Mouse (Mus musculus) neural tube, embryonic 15.5 days (tissue): ENCODE measurements at regions not wholly inside any gene's neighbourhood (a gene's known extent, or its start where the extent isn't known, plus 50 kb on each side); places are given as distances from the start of the nearest gene placed in this dataset.
A peak's percentile ranks its signal among the peaks of the same experiment; 100 is the strongest.

Source experiments
- ATAC-seq: fragments of 200-750 bp; cut with Nextera tagmentation; 2 replicates; pipeline ENCODE4 v1.8.0; 2017; ENCODE audit warnings: mild to moderate bottlenecking, moderate TSS enrichment, moderate library complexity; ENCODE audit not compliant: low FRiP score
- H3K27ac ChIP-seq: fragments of 300-500 bp; sonication (generic); replicated peaks from 2 replicates; pipeline ENCODE4 v1.5.1; 2015; ENCODE audit warnings: mild to moderate bottlenecking, inconsistent platforms
- H3K27me3 ChIP-seq: fragments of 300-500 bp; sonication (generic); replicated peaks from 2 replicates; pipeline ENCODE4 v1.6.1; 2015; ENCODE audit warnings: inconsistent platforms
- H3K36me3 ChIP-seq: fragments of 300-500 bp; sonication (generic); 2 replicates; pipeline ENCODE4 v1.6.1; 2015; ENCODE audit warnings: inconsistent platforms
- H3K4me1 ChIP-seq: fragments of 300-500 bp; sonication (generic); 2 replicates; pipeline ENCODE4 v1.6.1; 2015; ENCODE audit warnings: inconsistent platforms
- H3K4me2 ChIP-seq: fragments of 300-500 bp; sonication (generic); 2 replicates; pipeline ENCODE4 v1.6.1; 2015; ENCODE audit warnings: inconsistent platforms, mild to moderate bottlenecking, moderate library complexity
- H3K4me3 ChIP-seq: fragments of 300-500 bp; sonication (generic); replicated peaks from 2 replicates; pipeline ENCODE4 v1.5.1; 2015; ENCODE audit warnings: mild to moderate bottlenecking, inconsistent platforms
- H3K9ac ChIP-seq: fragments of 300-500 bp; sonication (generic); replicated peaks from 2 replicates; pipeline ENCODE4 v1.6.1; 2015; ENCODE audit warnings: mild to moderate bottlenecking, inconsistent platforms
- H3K9me3 ChIP-seq: fragments of 300-500 bp; sonication (generic); replicated peaks from 2 replicates; pipeline ENCODE4 v1.6.1; 2016; ENCODE audit warnings: inconsistent platforms
- WGBS: fragments of 180-500 bp; shearing (Covaris S2); methylation state at CpG from one replicate; pipeline ENCODE4 v1.1.7; 2015; ENCODE audit warnings: mixed read lengths; 5-methylcytosine and 5-hydroxymethylcytosine counted together

DNA sequence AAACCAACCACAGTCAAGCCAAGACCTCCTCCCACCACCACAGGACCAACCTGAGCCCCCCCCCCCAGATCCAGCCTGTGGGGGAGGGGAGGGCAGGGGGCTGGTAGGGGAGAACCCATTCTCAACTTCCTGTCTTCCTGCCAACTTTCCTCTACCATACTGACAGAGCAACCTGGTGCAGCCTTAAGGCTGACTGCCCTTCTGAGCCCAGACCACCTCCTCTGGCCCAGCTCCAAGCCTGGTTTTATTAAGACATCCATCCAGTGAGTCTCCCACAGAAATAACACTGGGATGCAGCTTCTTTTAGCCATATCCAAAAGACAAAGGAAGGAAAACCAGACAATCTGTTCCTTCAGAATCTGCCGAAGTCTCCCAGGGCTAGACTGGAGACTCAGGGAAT lies 342.8 kb downstream of the Gm9195 start:
- Histone ChIP-seq H3K9me3 (no peaks in the 10 kb centered on the region), H3K4me3 (no peak overlapping the region), H3K4me2 (no peak overlapping the region), H3K9ac (no peak overlapping the region), H3K4me1 (0 out of 2 replicates have a peak, but pooled peaks cover 19% of the 10 kb centered on the region), H3K36me3 (no peaks in the 10 kb centered on the region), H3K27me3 (no peaks in the 10 kb centered on the region), H3K27ac (peak overlapping the region; percentile 45; the same call in 1 of the 2 replicates)
- no peak for ATAC-seq
- 66% methylated on average over 1 of the region's 1 CpGs for WGBS

DNA sequence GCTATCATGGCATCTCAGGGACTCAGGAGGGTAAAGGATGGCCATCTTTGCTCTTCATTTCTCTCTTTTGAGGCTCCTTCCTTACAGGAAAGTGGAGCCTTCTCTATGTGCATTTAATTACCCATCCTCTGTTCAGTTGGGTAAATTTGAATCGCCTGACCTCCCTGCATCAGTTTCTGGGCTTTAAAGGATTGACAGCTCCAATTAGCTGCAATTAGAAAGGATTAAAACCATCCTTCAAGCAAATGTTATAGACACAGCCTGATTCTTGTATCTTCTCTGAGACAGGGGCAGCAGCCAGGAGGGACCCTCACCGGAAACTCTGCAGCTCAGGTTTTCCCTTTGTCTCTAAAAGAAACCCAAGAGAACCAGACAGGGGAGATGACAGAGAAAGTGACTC lies 345.3 kb downstream of the Gm9195 start:
- H3K27ac ChIP-seq: no peak overlapping the region
- H3K36me3 ChIP-seq: no peaks in the 10 kb centered on the region
- no peaks in the 10 kb centered on the region for H3K27me3 ChIP-seq
- H3K4me3 ChIP-seq: no peak overlapping the region
- WGBS: 51% methylated on average over 2 of the region's 2 CpGs
- no peak overlapping the region for H3K9ac ChIP-seq
- no peaks in the 10 kb centered on the region for H3K9me3 ChIP-seq
- peaks cover 26% of the 10 kb centered on the region for H3K4me1 ChIP-seq
- no peak overlapping the region for H3K4me2 ChIP-seq
- ATAC-seq: no peak

DNA sequence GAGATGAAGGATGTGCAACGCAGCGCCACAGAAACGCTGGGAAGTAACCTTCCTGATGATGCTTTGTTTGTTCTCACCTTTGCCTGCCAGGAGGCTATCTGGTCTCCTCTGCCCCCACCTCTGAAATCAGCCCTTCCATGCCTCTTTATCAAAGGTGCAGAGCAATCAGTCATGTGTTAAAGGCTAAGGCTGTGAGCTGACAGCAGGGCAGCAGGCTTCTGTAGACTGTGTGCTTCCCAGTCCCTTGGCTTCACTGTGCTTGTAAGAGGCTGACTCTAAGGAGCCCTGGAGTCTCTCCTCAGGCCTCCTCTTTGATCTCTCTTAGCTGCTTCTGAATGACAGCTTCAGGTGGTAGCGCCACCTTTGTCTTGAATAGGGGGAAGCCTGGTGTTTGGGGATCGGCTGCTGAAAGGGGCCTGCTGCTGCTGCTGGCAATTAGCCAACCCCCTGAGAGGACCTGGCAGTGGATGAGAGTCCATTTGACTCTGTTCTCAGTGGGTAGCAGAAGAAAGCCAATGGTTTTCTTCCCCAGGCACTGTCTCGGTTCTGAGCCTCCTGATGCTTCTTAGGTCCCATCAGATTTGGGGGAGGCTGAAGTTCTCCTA lies 348.7 kb downstream of the Gm9195 start:
- H3K4me3 ChIP-seq: no peak overlapping the region
- no peaks in the 10 kb centered on the region for H3K9me3 ChIP-seq
- H3K27me3 ChIP-seq: no peaks in the 10 kb centered on the region
- no peak overlapping the region for H3K9ac ChIP-seq
- WGBS: 21% methylated on average over 6 of the region's 6 CpGs
- no peak overlapping the region for H3K4me2 ChIP-seq
- no peak for ATAC-seq
- H3K27ac ChIP-seq: no peak overlapping the region
- H3K4me1 ChIP-seq: peaks cover 8% of the 10 kb centered on the region
- no peaks in the 10 kb centered on the region for H3K36me3 ChIP-seq

DNA sequence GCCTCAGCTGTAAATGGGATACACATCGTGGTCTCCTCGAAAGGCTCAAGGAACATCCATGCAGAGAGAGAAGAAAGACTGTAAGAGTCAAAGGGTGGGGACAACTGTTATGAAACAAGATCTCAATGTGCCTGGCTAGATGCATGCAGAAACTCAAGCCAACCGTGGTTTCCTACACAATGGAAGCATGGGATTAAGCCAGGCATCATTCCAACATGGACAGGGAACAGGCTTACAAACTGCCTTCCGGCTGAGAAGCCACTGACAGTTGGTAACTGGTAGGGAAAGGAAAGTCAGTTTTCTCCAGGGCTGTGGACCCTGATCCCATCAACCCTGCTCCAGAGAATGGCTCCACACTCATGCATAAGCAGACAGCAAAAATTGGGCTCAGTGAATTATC lies 350.5 kb downstream of the Gm9195 start:
- Histone ChIP-seq H3K4me1 (peaks cover 8% of the 10 kb centered on the region), H3K4me2 (no peak overlapping the region), H3K36me3 (no peaks in the 10 kb centered on the region), H3K27me3 (no peaks in the 10 kb centered on the region), H3K27ac (no peak overlapping the region), H3K9me3 (no peaks in the 10 kb centered on the region), H3K4me3 (no peak overlapping the region), H3K9ac (no peak overlapping the region)
- ATAC-seq: no peak
- 76% methylated on average over 4 of the region's 4 CpGs for WGBS

DNA sequence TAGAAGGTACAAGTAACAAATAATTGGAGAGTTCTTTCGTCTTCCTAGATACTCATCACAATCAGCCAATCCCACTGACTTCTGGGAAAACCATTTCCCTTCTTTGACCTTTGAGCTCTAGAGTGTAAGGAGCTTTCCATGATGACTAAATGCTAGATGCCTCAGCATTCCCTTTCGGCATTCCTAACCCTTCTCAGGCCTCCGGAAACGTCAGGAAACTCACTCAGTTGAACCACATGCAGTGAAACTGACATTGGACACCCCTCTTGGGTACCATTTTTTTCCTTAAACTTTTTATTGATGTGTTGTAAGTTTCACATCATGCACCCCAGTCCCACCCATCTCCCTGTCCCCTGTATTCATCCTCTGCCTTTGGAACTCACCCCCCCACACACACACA lies 361.5 kb downstream of the Gm9195 start:
- 85% methylated on average over 4 of the region's 4 CpGs for WGBS
- no peak overlapping the region for H3K27ac ChIP-seq
- H3K36me3 ChIP-seq: no peaks in the 10 kb centered on the region
- no peaks in the 10 kb centered on the region for H3K4me1 ChIP-seq
- no peak overlapping the region for H3K4me2 ChIP-seq
- ATAC-seq: no peak
- no peak overlapping the region for H3K4me3 ChIP-seq
- H3K27me3 ChIP-seq: no peaks in the 10 kb centered on the region
- no peaks in the 10 kb centered on the region for H3K9me3 ChIP-seq
- no peak overlapping the region for H3K9ac ChIP-seq

DNA sequence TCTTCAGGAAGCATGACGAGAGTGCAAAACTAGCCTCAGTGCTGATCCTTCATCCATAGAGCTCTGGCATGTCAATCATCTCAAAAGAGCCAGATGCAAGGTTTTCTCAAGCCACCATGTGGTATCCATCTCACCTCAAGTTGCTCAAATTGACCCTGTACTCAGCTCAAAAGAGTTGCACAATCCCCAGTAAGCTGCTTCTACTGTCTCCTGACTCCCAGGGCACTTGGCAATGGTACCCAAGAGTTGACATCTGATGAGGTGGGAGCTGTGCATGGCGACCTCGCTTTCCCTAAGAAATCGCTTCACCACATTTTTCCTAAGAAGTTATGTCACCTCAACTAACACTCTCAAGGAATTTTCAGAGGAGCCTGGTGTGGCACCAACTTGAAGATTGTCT lies 369.9 kb downstream of the Gm9195 start:
- H3K36me3 ChIP-seq: no peaks in the 10 kb centered on the region
- no peak overlapping the region for H3K9ac ChIP-seq
- H3K27me3 ChIP-seq: no peaks in the 10 kb centered on the region
- H3K9me3 ChIP-seq: no peaks in the 10 kb centered on the region
- H3K4me1 ChIP-seq: no peaks in the 10 kb centered on the region
- 97% methylated on average over 4 of the region's 4 CpGs for WGBS
- no peak overlapping the region for H3K4me3 ChIP-seq
- no peak for ATAC-seq
- no peak overlapping the region for H3K27ac ChIP-seq
- no peak overlapping the region for H3K4me2 ChIP-seq

DNA sequence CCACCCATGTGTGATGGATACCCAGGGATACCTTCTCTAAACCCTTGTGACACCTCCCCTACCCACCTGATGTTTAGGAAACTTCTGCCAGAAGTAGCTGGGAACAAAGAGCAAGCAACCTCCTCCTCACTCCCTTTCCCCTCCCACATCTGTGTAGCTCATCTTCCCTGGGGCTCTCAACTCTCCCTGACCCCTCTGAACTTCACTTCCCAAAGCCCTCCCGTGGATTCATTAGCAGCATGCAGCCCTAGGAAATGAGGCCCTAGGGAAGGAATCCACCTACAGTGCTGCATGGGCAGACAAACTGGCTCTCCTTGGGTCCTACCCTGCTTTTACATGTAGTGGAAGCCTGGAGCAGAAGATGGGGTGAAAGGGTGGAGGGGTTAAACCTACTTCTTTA lies 370.6 kb downstream of the Gm9195 start:
- H3K27me3 ChIP-seq: no peaks in the 10 kb centered on the region
- no peak overlapping the region for H3K4me3 ChIP-seq
- H3K9ac ChIP-seq: no peak overlapping the region
- H3K4me1 ChIP-seq: no peaks in the 10 kb centered on the region
- no peaks in the 10 kb centered on the region for H3K36me3 ChIP-seq
- no peak overlapping the region for H3K27ac ChIP-seq
- no peaks in the 10 kb centered on the region for H3K9me3 ChIP-seq
- no peak overlapping the region for H3K4me2 ChIP-seq
- no peak for ATAC-seq
- 0% methylated on average over 1 of the region's 1 CpGs for WGBS

DNA sequence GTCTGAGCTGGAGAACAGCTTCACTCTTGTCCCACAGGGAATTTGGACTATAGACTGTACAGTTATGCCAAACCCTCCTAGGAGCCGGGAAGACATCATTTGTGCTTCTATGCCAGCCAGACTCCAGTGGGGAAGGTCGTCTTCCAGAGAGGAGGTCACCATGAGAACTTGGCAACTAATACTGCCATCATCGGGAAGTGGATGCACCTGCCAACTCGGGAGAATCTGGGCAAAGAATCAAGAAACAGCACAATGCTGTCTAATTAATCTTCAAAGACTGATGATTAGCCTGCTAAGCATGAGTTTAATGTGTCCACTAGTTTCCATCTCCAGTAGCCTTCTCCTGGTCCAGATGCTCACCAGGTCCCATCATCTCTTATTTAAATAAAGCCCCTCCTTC lies 374.8 kb downstream of the Gm9195 start:
- H3K4me1 ChIP-seq: no peaks in the 10 kb centered on the region
- H3K4me3 ChIP-seq: no peak overlapping the region
- H3K9me3 ChIP-seq: no peaks in the 10 kb centered on the region
- no peak overlapping the region for H3K4me2 ChIP-seq
- H3K27ac ChIP-seq: no peak overlapping the region
- 65% methylated on average over 4 of the region's 4 CpGs for WGBS
- H3K27me3 ChIP-seq: no peaks in the 10 kb centered on the region
- ATAC-seq: no peak
- no peak overlapping the region for H3K9ac ChIP-seq
- no peaks in the 10 kb centered on the region for H3K36me3 ChIP-seq

DNA sequence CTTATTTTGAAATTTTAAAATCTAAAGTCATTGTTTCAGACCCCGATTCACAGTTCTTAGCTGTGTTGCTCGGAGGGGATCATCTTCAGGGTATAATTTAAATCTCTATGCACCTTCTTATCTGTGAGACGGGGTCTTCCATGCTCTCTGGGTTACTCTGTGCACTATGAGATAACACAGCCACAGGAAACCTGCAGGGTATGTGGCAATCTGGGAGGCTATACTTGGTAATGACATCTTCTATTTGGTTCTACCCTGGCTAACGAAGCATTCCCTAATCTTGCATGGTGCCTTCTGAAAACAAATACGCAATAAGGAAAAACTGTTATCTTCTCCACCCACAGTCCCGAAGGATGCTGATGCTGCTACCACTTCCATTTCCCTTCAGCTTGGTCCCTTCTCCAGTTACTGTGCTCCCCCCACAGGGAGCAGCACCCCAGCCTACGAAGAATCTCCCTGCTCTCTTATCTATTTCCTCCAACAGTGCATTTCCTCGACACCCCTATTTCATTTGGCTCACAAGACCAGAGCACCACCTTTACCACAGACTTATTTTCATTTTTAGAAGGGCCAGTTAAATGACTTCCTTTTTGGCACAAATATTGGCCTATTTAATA lies 378.2 kb downstream of the Gm9195 start:
- Histone ChIP-seq H3K4me2 (no peak overlapping the region), H3K4me3 (no peak overlapping the region), H3K9ac (no peak overlapping the region), H3K27ac (no peak overlapping the region), H3K27me3 (no peaks in the 10 kb centered on the region), H3K36me3 (no peaks in the 10 kb centered on the region), H3K9me3 (no peaks in the 10 kb centered on the region), H3K4me1 (no peaks in the 10 kb centered on the region)
- WGBS: 84% methylated on average over 8 of the region's 8 CpGs
- ATAC-seq: no peak

DNA sequence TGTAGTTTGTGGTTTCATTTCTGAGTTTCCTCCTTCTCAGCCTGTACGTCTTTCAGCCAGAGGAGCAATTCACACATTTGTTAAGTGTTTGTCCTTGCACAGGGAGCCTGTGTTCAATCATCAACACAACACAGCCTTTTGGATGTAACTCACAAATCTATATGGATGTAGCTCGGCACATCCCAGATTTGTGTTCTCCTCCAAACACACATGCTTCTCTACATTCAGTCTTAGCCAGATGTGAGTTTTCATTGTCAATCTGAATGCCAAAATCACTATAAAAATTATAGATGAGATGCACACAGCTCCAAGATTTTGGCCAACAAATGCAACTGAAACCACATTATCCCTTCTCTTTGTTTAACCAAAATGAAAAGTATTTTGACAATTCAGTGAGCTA lies 380.9 kb downstream of the Gm9195 start:
- Histone ChIP-seq H3K9me3 (no peaks in the 10 kb centered on the region), H3K4me3 (no peak overlapping the region), H3K9ac (no peak overlapping the region), H3K4me1 (no peaks in the 10 kb centered on the region), H3K27me3 (no peaks in the 10 kb centered on the region), H3K27ac (no peak overlapping the region), H3K36me3 (no peaks in the 10 kb centered on the region), H3K4me2 (no peak overlapping the region)
- 78% methylated on average over 2 of the region's 2 CpGs for WGBS
- ATAC-seq: no peak

DNA sequence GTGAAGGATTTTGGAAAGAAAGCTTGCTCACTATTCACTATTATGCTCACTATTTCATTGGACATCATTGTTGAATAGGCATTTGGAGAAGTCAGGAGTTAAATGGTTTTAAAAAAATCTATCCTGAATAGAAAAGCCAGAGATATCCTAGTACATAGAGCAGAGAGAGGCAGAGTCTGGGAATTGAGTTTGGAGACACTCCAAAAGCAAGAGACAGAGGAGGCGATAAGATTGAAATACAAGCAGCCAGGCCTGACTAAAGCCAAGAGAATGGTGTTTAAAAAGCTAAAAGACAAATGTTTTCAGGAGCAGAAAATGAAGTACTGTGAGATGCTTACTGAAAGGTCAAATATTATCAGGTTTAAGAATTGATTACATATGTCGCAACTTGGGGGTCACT lies 400.1 kb downstream of the Gm9195 start:
- H3K36me3 ChIP-seq: no peaks in the 10 kb centered on the region
- no peaks in the 10 kb centered on the region for H3K9me3 ChIP-seq
- H3K4me1 ChIP-seq: no peaks in the 10 kb centered on the region
- no peak overlapping the region for H3K27ac ChIP-seq
- no peak overlapping the region for H3K9ac ChIP-seq
- no peak for ATAC-seq
- H3K4me3 ChIP-seq: no peak overlapping the region
- H3K4me2 ChIP-seq: no peak overlapping the region
- H3K27me3 ChIP-seq: no peaks in the 10 kb centered on the region
- WGBS: 88% methylated on average over 2 of the region's 2 CpGs

DNA sequence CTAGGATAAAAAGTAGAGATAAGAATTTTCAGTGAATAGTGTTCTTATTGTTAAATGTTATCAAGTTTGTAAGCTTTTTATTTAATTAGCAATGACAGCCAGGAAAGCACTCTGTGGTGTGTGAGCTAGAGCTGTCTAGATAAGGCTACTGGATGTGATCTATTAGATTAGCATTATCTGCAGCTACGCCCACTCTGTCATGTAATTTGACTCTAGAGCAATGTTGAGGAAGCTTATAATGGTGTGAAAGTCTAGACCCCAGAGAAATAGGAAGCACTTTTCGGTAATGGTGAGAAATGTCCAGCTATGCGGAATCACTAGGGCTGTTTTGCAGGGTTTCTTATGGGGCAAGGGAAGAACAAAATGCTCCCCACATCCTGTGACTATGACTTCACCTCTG lies 410.2 kb downstream of the Gm9195 start:
- H3K4me3 ChIP-seq: no peak overlapping the region
- 76% methylated on average over 3 of the region's 3 CpGs for WGBS
- no peak overlapping the region for H3K4me2 ChIP-seq
- H3K4me1 ChIP-seq: no peaks in the 10 kb centered on the region
- H3K9me3 ChIP-seq: no peaks in the 10 kb centered on the region
- H3K27me3 ChIP-seq: no peaks in the 10 kb centered on the region
- no peak for ATAC-seq
- no peak overlapping the region for H3K27ac ChIP-seq
- no peaks in the 10 kb centered on the region for H3K36me3 ChIP-seq
- H3K9ac ChIP-seq: no peak overlapping the region
